Mouse (Mus musculus): ENCODE results near the gene Snap47.

DNA sequence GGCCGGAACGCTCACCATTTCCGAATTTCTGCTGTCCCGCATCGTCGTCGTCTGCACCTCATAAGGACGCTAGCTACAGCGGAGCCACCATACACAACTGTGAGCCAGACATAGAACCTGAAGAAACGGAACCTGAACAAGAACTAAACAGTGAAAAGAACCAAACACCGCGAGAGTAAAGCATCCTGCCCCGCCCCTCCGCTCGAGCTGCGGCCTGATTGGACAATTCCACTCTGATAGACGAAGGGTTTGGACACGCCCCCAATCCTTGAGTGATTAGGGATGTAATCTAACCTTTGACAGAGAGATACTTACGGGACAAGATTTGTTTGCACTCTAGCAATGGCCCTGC is 21.3 kb upstream of the Snap47 start, which contains the start of gene Zfp867:
- TF ChIP-seq CTCF (IDR thresholded peaks at IDR 0.05; ENCODE audit: insufficient read depth, low read length) (no peak), POLR2A (IDR thresholded peaks at IDR 0.05; ENCODE audit: borderline replicate concordance, extremely low read depth, low read depth, low read length) (peak; percentile 61; the same call in 1 of the 2 replicates)
